Mouse (Mus musculus) midbrain, embryonic 11.5 days (tissue): ENCODE data around the gene Bhmt2. TPM values are rescaled to one million over a fixed set of nuclear protein-coding genes. Genes with fewer than 3 reads are reported as not detected.

Experiments used
- ATAC-seq: fragments of 200-750 bp; cut with Nextera tagmentation; 2 replicates; pipeline ENCODE4 v1.8.0; 2017; ENCODE audit warnings: moderate TSS enrichment, moderate library complexity; ENCODE audit not compliant: low FRiP score
- DNase-seq: peaks from one replicate; pipeline ENCODE4 v3.0.0; 2015; ENCODE audit warnings: low spot score; ENCODE audit errors: missing footprints
- H3K27ac ChIP-seq: fragments of 300-500 bp; sonication (generic); 2 replicates; pipeline ENCODE4 v1.5.1; 2014; ENCODE audit warnings: low read depth, low read length
- H3K27me3 ChIP-seq: fragments of 300-500 bp; sonication (generic); 2 replicates; pipeline ENCODE4 v1.6.1; 2014; ENCODE audit warnings: mild to moderate bottlenecking, low read length, moderate library complexity, mixed read lengths; ENCODE audit not compliant: control insufficient read depth, insufficient read depth
- H3K36me3 ChIP-seq: fragments of 300-500 bp; sonication (generic); 2 replicates; pipeline ENCODE4 v1.6.1; 2014; ENCODE audit warnings: mild to moderate bottlenecking, low read length, moderate library complexity, mixed read lengths; ENCODE audit not compliant: control insufficient read depth, insufficient read depth
- H3K4me1 ChIP-seq: fragments of 300-500 bp; sonication (generic); 2 replicates; pipeline ENCODE4 v1.6.1; 2014; ENCODE audit warnings: low read length; ENCODE audit not compliant: control insufficient read depth, insufficient read depth
- H3K4me2 ChIP-seq: fragments of 300-500 bp; sonication (generic); 2 replicates; pipeline ENCODE4 v1.6.1; 2014; ENCODE audit warnings: mild to moderate bottlenecking, moderate library complexity
- H3K4me3 ChIP-seq: fragments of 300-500 bp; sonication (generic); 2 replicates; pipeline ENCODE4 v1.5.1; 2014; ENCODE audit warnings: low read depth, low read length
- H3K9ac ChIP-seq: fragments of 300-500 bp; sonication (generic); 2 replicates; pipeline ENCODE4 v1.6.1; 2014; ENCODE audit warnings: low read length
- H3K9me3 ChIP-seq: fragments of 300-500 bp; sonication (generic); 2 replicates; pipeline ENCODE4 v1.6.1; 2016; ENCODE audit warnings: low read length; ENCODE audit not compliant: control insufficient read depth
- WGBS: fragments of 180-500 bp; shearing (Covaris S2); extraction: QIAGEN DNeasy Blood & Tissue Kit; methylation state at CpG from one replicate; pipeline ENCODE4 v1.1.7; 2014; 5-methylcytosine and 5-hydroxymethylcytosine counted together
- polyA plus RNA-seq: library from polyadenylated mRNA; unstranded; fragments of >200 nt; fragmentation: Nextera tagmentation; extraction: Ambion mirVana; gene quantifications from 2 replicates; pipeline ENCODE4 v1.2.1, GENCODE M21; 2014

The Bhmt2 gene
- polyA plus RNA-seq, 1 experiment from 2014 or later, result not detected

- WGBS, result 91% methylated on average over 4 of the region's 4 CpGs
These were observed 1.7 kb downstream of the Bhmt2 start for GRCm38 (mm10) chr13:93672371-93672770.

GRCm38 (mm10) chr13:93667586-93667985 lies 6.5 kb downstream of the Bhmt2 start:
- Histone ChIP-seq H3K9ac (no peak overlapping the region), H3K4me3 (no peak overlapping the region), H3K27me3 (no peaks in the 10 kb centered on the region), H3K27ac (no peak overlapping the region), H3K4me1 (no peaks in the 10 kb centered on the region), H3K36me3 (no peaks in the 10 kb centered on the region), H3K9me3 (no peaks in the 10 kb centered on the region), H3K4me2 (no peak overlapping the region)
- WGBS, result 89% methylated on average over 4 of the region's 4 CpGs
- no peak for ATAC-seq
- DNase-seq, result no peak

More at GRCm38 (mm10) chr13:93672371-93672770, 1.7 kb downstream of the Bhmt2 start:
- Histone ChIP-seq H3K36me3 (no peaks in the 10 kb centered on the region), H3K9me3 (no peaks in the 10 kb centered on the region), H3K9ac (no peak overlapping the region), H3K27me3 (peaks cover 4% of the 10 kb centered on the region; the same call in 1 of the 2 replicates), H3K4me3 (no peak overlapping the region), H3K4me1 (no peaks in the 10 kb centered on the region), H3K4me2 (no peak overlapping the region), H3K27ac (no peak overlapping the region)
- DNase-seq (no peak), ATAC-seq (no peak)

DNA sequence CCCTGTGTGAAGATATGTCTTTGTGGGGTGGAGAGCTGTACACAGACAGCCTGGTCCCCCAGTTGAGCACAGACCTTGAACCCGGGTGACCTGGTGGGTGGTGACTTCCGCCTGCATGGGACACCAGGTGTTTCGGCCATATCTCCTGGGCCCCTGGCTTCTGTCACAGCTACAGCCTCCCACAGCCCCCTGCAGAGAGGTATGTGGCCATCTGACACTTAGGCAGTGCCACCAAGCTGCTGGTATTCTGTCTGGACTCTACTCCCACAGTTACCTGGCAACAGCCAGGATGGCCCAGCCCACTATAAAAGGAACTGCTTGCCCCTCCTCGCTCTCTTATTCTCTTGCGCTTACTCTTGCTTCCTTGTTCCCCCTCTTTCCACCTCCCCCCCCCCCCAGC lies 16.2 kb downstream of the Bhmt2 start:
- H3K27ac ChIP-seq, result no peak overlapping the region
- ATAC-seq, result no peak

DNA sequence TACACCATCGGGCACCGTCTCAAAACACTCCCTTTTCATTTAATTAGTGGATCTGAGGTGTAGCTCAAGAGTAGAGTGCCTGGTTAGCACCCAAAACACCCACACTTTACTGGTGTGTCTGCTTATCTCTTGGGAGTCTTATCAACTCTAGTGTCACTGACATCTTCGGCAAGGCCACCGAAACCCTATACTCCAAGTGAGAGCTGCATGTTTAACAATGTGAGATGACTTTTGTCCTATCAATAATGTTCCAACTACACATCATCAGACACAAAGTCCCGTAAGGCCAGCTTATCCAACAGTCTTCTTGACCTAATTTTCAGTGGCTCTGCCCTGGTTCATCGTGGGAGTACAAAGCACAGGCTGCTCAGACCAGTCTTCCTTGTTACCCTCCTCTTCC lies 20.7 kb downstream of the Bhmt2 start:
- DNase-seq (no peak), ATAC-seq (no peak)
- Histone ChIP-seq H3K4me3 (no peak overlapping the region), H3K4me1 (no peaks in the 10 kb centered on the region), H3K9ac (no peak overlapping the region), H3K27ac (no peak overlapping the region), H3K36me3 (no peaks in the 10 kb centered on the region), H3K4me2 (no peak overlapping the region), H3K9me3 (no peaks in the 10 kb centered on the region), H3K27me3 (no peaks in the 10 kb centered on the region)
- 93% methylated on average over 6 of the region's 6 CpGs for WGBS

More for the DNA sequence above, 16.2 kb downstream of the Bhmt2 start:
- H3K4me3 ChIP-seq, result no peak overlapping the region
- no peak overlapping the region for H3K4me2 ChIP-seq
- DNase-seq, result no peak
- no peaks in the 10 kb centered on the region for H3K36me3 ChIP-seq
- H3K9me3 ChIP-seq, result no peaks in the 10 kb centered on the region
- no peak overlapping the region for H3K9ac ChIP-seq
- no peaks in the 10 kb centered on the region for H3K4me1 ChIP-seq
- no peaks in the 10 kb centered on the region for H3K27me3 ChIP-seq
- WGBS, result 79% methylated on average over 5 of the region's 5 CpGs

DNA sequence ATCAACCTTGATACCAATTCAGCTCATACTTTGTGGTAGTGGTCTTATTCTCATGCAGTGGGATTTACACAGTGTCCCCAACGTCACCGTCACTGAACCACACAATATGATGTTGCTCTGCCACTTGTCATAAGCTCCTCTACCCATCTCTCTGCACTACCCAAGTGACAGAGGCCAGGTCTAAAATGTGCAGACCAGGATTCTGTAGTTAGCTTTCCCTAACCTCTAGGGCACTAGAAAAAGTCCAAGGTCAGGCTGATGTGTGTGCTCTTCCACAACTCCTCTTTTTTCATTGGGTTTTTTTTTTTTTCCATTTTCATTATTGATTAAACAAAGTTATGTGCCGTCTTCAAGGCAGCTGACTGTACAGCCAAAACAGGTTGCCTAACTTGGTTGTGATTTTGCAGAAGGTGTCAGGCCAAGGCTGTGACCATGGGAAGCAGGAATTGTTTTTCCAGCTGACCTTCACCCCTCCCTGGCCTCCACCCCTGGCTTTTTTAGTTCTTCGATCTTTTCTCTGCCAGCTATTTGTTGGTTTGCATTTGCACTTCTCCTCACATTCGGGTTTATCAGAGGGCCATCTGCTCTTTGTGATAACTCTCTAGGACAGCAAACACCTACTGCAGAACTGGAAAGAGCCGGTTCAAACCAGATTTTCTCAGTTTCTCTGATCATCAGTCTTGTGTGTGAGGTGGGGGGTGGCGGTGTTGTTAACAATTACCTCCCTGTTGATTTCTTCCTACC lies 25.5 kb downstream of the Bhmt2 start:
- no peak for DNase-seq
- WGBS, result 85% methylated on average over 7 of the region's 7 CpGs

DNA sequence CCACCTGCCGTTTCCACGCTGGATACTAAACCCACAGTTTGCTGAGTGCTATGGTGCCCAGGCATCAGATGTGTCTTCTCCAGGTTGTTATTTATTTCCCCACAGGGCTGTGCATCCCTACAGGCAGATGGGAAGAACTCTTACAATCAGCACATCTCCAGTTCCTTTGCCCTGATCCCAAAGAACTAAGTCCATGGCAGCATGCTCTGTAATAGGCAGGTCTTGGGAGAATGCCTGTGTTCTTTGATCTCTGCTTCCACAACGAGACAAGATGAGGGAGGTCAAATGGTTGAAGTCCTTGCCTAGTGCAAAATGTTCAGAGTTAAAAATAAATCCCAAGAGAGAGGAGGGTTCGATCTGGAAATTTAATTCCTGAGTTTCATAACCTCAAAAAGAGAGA lies 34.5 kb downstream of the Bhmt2 start:
- ATAC-seq (no peak), DNase-seq (no peak)
- no peak overlapping the region for H3K27ac ChIP-seq
- H3K9me3 ChIP-seq, result no peaks in the 10 kb centered on the region
- H3K4me3 ChIP-seq, result no peak overlapping the region
- H3K36me3 ChIP-seq, result no peaks in the 10 kb centered on the region
- WGBS, result 70% methylated on average over 4 of the region's 4 CpGs
- H3K4me1 ChIP-seq, result no peaks in the 10 kb centered on the region
- H3K27me3 ChIP-seq, result no peaks in the 10 kb centered on the region
- no peak overlapping the region for H3K9ac ChIP-seq
- no peak overlapping the region for H3K4me2 ChIP-seq

More for the DNA sequence above, 25.5 kb downstream of the Bhmt2 start:
- Histone ChIP-seq H3K27me3 (no peaks in the 10 kb centered on the region), H3K4me1 (no peaks in the 10 kb centered on the region), H3K9me3 (no peaks in the 10 kb centered on the region), H3K27ac (no peak overlapping the region), H3K4me2 (no peak overlapping the region), H3K9ac (no peak overlapping the region), H3K4me3 (no peak overlapping the region), H3K36me3 (no peaks in the 10 kb centered on the region)
- no peak for ATAC-seq

DNA sequence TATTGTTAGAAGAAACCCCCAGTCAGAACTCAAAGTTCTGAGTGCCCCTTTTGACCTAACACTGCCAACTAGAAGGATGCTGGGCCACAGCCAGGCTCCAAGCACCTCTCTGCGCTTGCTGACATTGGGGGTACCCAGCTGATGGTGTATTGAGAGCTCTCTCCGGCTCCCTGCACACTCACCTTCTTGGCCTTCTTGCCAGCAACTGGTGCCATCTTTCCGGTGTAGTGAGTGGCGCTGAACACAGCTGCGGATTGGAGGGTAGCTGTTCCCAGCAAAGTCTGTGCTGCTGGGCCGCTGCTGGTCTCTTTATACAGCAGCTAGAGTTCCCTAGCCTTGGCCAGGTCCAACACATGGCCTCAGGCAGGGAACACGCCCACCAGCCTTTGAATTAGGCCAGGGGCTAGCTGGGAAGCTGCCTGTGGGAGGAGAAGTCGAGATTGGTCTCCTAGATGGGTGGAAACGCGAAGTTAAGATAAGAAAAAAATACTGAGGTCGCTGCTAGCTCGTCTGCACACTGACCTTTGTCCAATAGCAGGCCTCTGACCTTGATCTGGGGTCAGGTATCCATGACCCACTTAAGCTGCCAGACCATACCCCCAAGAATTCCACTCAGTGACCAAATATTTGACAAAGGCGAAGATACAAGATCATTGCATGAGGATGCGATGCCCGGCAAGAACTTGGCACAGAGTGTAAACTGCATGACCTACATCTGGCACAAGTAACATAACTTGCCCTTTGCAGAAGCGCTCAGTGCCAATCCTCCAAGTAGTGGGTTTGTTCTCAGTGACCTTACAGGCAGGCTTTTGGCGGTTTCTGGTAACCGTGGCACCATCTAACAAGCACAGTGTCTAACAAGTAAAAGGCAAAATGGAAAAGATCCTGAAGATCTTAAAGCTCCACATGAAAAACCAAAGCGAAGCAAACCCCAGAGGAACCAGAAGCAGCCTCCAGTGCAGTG lies 36.5 kb downstream of the Bhmt2 start, which contains the start of gene Bhmt:
Gene Bhmt (minus strand): TSS at position 680 of the 964 bp plus-strand sequence.
- Histone ChIP-seq H3K27ac (no peak within 1 kb of the TSS), H3K4me3 (no peak within 1 kb of the TSS), H3K4me1 (no peaks in the 10 kb centered on the region), H3K4me2 (no peak within 1 kb of the TSS), H3K9ac (no peak within 1 kb of the TSS), H3K36me3 (no peaks in the 10 kb centered on the region), H3K27me3 (no peaks in the 10 kb centered on the region), H3K9me3 (no peaks in the 10 kb centered on the region)
- DNase-seq (no peak), ATAC-seq (no peak)
- WGBS, result 71% methylated on average over 19 of the region's 19 CpGs

GRCm38 (mm10) chr13:93636561-93636960 lies 37.5 kb downstream of the Bhmt2 start:
- H3K9ac ChIP-seq, result no peak overlapping the region
- DNase-seq (no peak), ATAC-seq (no peak)
- H3K4me2 ChIP-seq, result no peak overlapping the region
- no peak overlapping the region for H3K4me3 ChIP-seq
- no peaks in the 10 kb centered on the region for H3K4me1 ChIP-seq
- H3K9me3 ChIP-seq, result no peaks in the 10 kb centered on the region
- WGBS, result 68% methylated on average over 1 of the region's 1 CpGs
- H3K27ac ChIP-seq, result no peak overlapping the region
- H3K36me3 ChIP-seq, result no peaks in the 10 kb centered on the region
- no peaks in the 10 kb centered on the region for H3K27me3 ChIP-seq

- no peak overlapping the region for H3K4me3 ChIP-seq
- no peaks in the 10 kb centered on the region for H3K27me3 ChIP-seq
- no peaks in the 10 kb centered on the region for H3K4me1 ChIP-seq
- H3K36me3 ChIP-seq, result no peaks in the 10 kb centered on the region
- no peaks in the 10 kb centered on the region for H3K9me3 ChIP-seq
- H3K9ac ChIP-seq, result no peak overlapping the region
- no peak overlapping the region for H3K27ac ChIP-seq
- no peak for DNase-seq
- ATAC-seq, result no peak
- WGBS, result 92% methylated on average over 5 of the region's 5 CpGs
- H3K4me2 ChIP-seq, result no peak overlapping the region
These were observed 41.2 kb downstream of the Bhmt2 start for GRCm38 (mm10) chr13:93632927-93633326.
